Mouse (Mus musculus) megakaryocyte, embryonic 14.5 days (primary cell): Measurements from ENCODE around the gene Syne4. TPM values are rescaled to one million over a fixed set of nuclear protein-coding genes. Genes with fewer than 3 reads are reported as not detected.

Experiments used
- H3K27me3 ChIP-seq: replicated peaks from 2 replicates; pipeline ENCODE3; 2012; ENCODE audit warnings: inconsistent platforms
- H3K36me3 ChIP-seq: replicated peaks from 2 replicates; pipeline ENCODE3; 2012; ENCODE audit warnings: low read length, inconsistent platforms, mixed read lengths
- H3K4me1 ChIP-seq: 2 replicates; pipeline ENCODE4 v1.6.1; 2012; ENCODE audit warnings: inconsistent platforms
- H3K4me3 ChIP-seq: replicated peaks from 2 replicates; pipeline ENCODE3; 2012; ENCODE audit warnings: moderate library complexity, mild to moderate bottlenecking, inconsistent platforms
- H3K9me3 ChIP-seq: 2 replicates; pipeline ENCODE4 v1.6.1; 2012; ENCODE audit warnings: inconsistent platforms
- FLI1 ChIP-seq: IDR thresholded peaks from 2 replicates; pipeline ENCODE4 v1.6.1; 2012; ENCODE audit warnings: low read length, inconsistent platforms, mixed read lengths
- GATA1 ChIP-seq: IDR thresholded peaks from 3 replicates; pipeline ENCODE4 v1.6.1; 2012; ENCODE audit warnings: mixed read lengths, low read length, inconsistent platforms, borderline replicate concordance
- polyA plus RNA-seq: library from polyadenylated mRNA; stranded (reverse); fragments of >175 nt; gene quantifications from 2 replicates; pipeline ENCODE4 v1.2.3, GENCODE M21; 2012; ENCODE audit warnings: low replicate concordance; ENCODE audit not compliant: insufficient read depth

The Syne4 gene
- 2.6 TPM in 1 of 2 replicates, not detected in the other for polyA plus RNA-seq

GRCm38 (mm10) chr7:30314721-30315155 is at the start of gene Syne4:
TSS of gene Syne4 (plus strand) at chr7:30314807.
- no peaks in the 10 kb centered on the region for H3K27me3 ChIP-seq
- TF ChIP-seq FLI1 (no peak), GATA1 (no peak)
- H3K36me3 ChIP-seq, result peaks cover 43% of the 10 kb centered on the region
- no peaks in the 10 kb centered on the region for H3K9me3 ChIP-seq
- H3K4me3 ChIP-seq, result no peak within 1 kb of the TSS
- H3K4me1 ChIP-seq, result peaks cover 34% of the 10 kb centered on the region

GRCm38 (mm10) chr7:30265041-30265440 is 49.6 kb upstream of the Syne4 start:
- Histone ChIP-seq H3K4me1 (peaks cover 11% of the 10 kb centered on the region; the same call in 1 of the 2 replicates), H3K9me3 (no peaks in the 10 kb centered on the region), H3K36me3 (peaks cover 83% of the 10 kb centered on the region), H3K27me3 (no peaks in the 10 kb centered on the region), H3K4me3 (no peak overlapping the region)
- no peak for TF ChIP-seq GATA1
- no peak for TF ChIP-seq FLI1

- peaks cover 11% of the 10 kb centered on the region; the same call in 1 of the 2 replicates for H3K4me1 ChIP-seq
- no peak overlapping the region for H3K4me3 ChIP-seq
- H3K27me3 ChIP-seq, result no peaks in the 10 kb centered on the region
- peaks cover 85% of the 10 kb centered on the region for H3K36me3 ChIP-seq
- no peaks in the 10 kb centered on the region for H3K9me3 ChIP-seq
- TF ChIP-seq GATA1 (no peak), FLI1 (no peak)
Measured at GRCm38 (mm10) chr7:30265531-30265930, 49.1 kb upstream of the Syne4 start.

DNA sequence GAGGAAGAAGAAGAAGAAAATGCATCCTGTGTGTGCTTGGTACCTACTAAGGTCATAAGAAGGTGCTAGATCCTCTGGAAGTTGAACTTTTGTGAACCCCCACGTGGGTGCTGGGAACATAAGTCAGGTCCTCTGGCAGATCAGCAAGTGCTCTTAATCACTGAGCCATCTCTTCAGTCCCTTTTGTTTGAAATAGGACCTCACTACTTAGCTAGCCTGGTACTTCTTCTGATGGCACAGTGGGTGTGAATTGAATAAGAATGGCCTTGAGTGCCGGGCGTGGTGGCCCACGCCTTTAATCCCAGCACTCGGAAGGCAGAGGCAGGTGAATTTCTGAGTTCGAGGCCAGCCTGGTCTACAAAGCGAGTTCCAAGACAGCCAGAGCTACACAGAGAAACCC is 48.7 kb upstream of the Syne4 start:
- H3K36me3 ChIP-seq, result peaks cover 87% of the 10 kb centered on the region
- TF ChIP-seq GATA1, result no peak

GRCm38 (mm10) chr7:30266780-30267179 is 47.8 kb upstream of the Syne4 start:
- Histone ChIP-seq H3K4me3 (no peak overlapping the region), H3K36me3 (peaks cover 86% of the 10 kb centered on the region), H3K27me3 (no peaks in the 10 kb centered on the region), H3K9me3 (no peaks in the 10 kb centered on the region), H3K4me1 (peaks cover 11% of the 10 kb centered on the region; the same call in 1 of the 2 replicates)
- TF ChIP-seq GATA1 (no peak), FLI1 (no peak)

More for the DNA sequence above, 48.7 kb upstream of the Syne4 start:
- Histone ChIP-seq H3K4me1 (peaks cover 11% of the 10 kb centered on the region; the same call in 1 of the 2 replicates), H3K27me3 (no peaks in the 10 kb centered on the region), H3K9me3 (no peaks in the 10 kb centered on the region), H3K4me3 (no peak overlapping the region)

DNA sequence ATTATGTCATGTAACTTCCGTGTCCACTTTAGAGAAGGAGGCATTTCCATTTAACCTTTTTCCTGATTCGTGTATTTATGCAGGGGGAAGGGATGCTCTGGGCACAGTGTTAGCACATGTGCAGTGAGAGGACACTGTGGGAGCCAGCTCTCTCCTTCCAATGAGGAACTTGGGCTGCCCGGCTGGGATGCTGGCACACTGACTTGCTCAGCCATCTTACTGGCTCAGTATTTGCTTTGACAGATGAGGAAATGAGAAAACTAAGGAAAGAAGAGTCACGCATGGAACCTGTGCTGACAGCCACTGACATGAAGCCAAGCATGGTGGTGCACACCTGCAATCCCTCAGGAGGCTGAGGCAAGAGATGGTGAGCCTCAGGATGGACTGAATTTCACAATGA is 45.0 kb upstream of the Syne4 start:
- TF ChIP-seq GATA1, result no peak
- Histone ChIP-seq H3K4me3 (no peak overlapping the region), H3K36me3 (peaks cover 88% of the 10 kb centered on the region), H3K27me3 (no peaks in the 10 kb centered on the region), H3K4me1 (peaks cover 25% of the 10 kb centered on the region), H3K9me3 (no peaks in the 10 kb centered on the region)

GRCm38 (mm10) chr7:30274383-30274782 is 40.2 kb upstream of the Syne4 start:
- peaks cover 61% of the 10 kb centered on the region for H3K36me3 ChIP-seq
- TF ChIP-seq FLI1, result no peak
- TF ChIP-seq GATA1, result no peak

DNA sequence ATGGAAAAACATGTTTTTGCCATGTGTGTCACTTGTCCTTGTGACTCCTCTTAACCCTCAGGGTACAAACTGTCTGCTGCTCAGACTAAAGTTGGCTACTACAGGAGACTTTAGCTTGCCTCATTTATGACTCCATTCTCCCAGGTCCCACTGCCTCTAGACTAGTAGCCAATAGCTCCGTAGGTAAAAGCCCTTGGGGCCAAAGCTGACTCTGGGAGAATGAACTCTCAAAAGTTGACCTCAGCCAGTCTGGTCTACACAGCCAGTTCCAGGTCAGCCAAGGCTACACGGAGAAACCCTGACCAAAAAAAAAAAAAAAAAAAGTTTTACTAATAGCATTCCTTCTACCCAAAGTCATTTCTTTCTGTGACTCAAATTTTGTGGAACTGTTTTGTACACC is 35.7 kb upstream of the Syne4 start:
- H3K9me3 ChIP-seq, result no peaks in the 10 kb centered on the region
- TF ChIP-seq GATA1 (no peak), FLI1 (no peak)
- H3K4me1 ChIP-seq, result peaks cover 29% of the 10 kb centered on the region
- H3K27me3 ChIP-seq, result no peaks in the 10 kb centered on the region
- no peak overlapping the region for H3K4me3 ChIP-seq
- peaks cover 17% of the 10 kb centered on the region for H3K36me3 ChIP-seq

More at GRCm38 (mm10) chr7:30274383-30274782, 40.2 kb upstream of the Syne4 start:
- Histone ChIP-seq H3K4me1 (peaks cover 28% of the 10 kb centered on the region), H3K4me3 (no peak overlapping the region), H3K27me3 (no peaks in the 10 kb centered on the region), H3K9me3 (no peaks in the 10 kb centered on the region)

DNA sequence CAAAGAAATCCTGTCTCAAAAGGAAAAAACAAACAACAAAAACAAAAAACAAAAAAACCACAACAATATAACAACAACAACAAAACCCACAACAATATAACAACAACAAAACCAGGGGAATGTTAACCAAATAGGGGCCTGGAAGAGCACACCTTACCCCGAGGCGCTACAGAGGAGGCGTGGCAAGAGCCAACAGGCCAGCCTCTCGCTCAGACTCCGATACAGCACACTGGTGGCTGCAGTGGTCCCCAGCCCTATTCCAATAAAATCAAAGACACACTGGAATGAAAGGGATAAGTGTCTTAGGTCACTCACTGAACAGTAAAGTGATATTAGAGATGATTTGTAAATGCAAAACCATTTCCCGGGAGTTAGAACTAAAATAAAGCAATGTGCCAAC is 35.1 kb upstream of the Syne4 start:
- TF ChIP-seq GATA1 (no peak), FLI1 (no peak)
- Histone ChIP-seq H3K4me3 (peak overlapping the region; percentile 98), H3K4me1 (peaks cover 29% of the 10 kb centered on the region), H3K36me3 (peaks cover 15% of the 10 kb centered on the region), H3K9me3 (no peaks in the 10 kb centered on the region), H3K27me3 (no peaks in the 10 kb centered on the region)

DNA sequence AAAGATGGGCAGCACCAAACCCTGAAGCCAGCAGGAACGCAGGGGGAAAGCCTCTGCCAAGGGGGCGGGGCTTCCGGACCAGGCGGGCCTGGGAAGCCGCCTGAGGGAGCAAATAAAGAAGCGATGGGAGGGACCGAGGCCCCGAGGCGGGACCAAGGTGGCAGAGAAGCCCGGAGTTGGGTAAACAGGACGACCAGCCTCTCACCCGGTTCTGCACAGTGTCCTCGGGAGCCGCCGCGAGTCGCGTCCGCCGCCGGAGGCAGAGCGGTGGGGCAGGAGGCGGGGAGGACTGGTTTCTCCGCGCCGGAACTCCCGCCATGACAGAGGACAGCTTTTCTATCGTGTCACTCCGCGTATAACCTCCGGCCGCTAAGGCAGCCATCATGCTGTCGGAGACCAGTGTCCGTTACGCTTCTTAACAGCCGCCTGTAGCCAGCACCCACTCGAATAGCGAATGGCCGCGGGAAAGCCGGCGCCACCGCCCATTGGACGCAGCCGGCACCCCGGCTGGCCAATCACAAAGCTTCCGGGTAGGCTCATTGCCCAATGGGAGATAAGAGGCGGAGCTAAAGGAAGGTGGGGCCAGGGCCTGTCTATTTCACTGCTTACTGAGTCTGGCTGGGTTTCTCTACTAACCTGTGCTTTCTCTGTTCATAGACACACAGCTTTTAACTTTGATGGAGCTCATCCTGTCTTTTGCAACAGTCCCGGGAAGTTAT is 34.5 kb upstream of the Syne4 start, which contains the start of the genes Thap8 and Wdr62:
Gene Thap8 (plus strand): TSS at position 144 of the 719 bp plus-strand sequence.
Gene Wdr62 (minus strand): TSS at position 469 of the 719 bp plus-strand sequence.
- Histone ChIP-seq H3K9me3 (no peaks in the 10 kb centered on the region), H3K36me3 (peaks cover 10% of the 10 kb centered on the region), H3K4me3 (peak within 1 kb of the TSS; percentile 98), H3K4me1 (peaks cover 24% of the 10 kb centered on the region), H3K27me3 (no peaks in the 10 kb centered on the region)
- TF ChIP-seq GATA1, result no peak
- peak; percentile 38; the same call in 1 of the 2 replicates for TF ChIP-seq FLI1
